Mouse (Mus musculus): Measurements from ENCODE around the gene Ece1.

DNA sequence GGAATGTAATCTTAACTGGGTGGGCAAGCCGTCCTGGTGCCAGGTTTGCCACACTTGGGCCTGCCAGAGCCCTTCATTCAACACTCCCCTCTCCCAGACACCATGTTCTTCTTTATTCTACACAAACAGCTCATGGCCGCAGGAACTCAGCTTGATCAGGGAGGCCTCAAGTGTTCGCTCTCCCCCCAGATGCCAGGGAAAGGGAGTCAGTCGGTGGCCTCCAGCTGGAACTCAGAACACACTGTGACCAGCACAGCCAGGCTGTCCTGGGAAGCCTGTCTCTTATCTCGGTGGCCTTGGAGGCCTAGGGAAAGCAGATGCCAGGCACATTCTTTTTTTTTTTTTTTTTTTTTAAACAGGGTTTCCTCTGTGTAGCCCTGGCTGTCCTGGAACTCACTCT, 71.3 kb downstream of the Ece1 start:
- TF ChIP-seq CTCF (IDR thresholded peaks at IDR 0.05; ENCODE audit: low read depth) (no peak), EP300 (optimal IDR thresholded peaks at IDR 0.05) (no peak)

All from stomach, postnatal 0 days (tissue).